Comparison of ENCODE assay signal across 8 mouse cellular contexts in genomic region chr19:53008020-53008705, GRCm38 (mm10). TPM values are rescaled to one million over a fixed set of nuclear protein-coding genes. Genes with fewer than 3 reads are reported as not detected.
DNase-seq lines count a peak whose midpoint lies in the region; ATAC-seq and TF ChIP-seq lines count a peak whose summit lies in the region.

No protein-coding gene starts in this region.

- peak; percentile 85 for TF ChIP-seq CTCF in heart, adult 2 months (IDR thresholded peaks at IDR 0.05)

- H3K27ac ChIP-seq in embryonic facial prominence, embryonic 11.5 days (replicated peaks; ENCODE audit: low read depth, low read length) = peak overlapping the region; percentile 49
- H3K27ac ChIP-seq in heart, adult 2 months = peak overlapping the region; percentile 79
- H3K27ac ChIP-seq in midbrain, embryonic 16.5 days (ENCODE audit: low read length) = no peak overlapping the region

- peak; percentile 12 for DNase-seq in A20 (ENCODE audit: low read depth, low spot score)
- peak; percentile 40 to 48 for DNase-seq in adrenal gland, adult 18-20 months (ENCODE audit: low spot score in 2 of 2)
- DNase-seq in embryonic facial prominence, embryonic 11.5 days (ENCODE audit: low spot score) = peak; percentile 78
- peak; percentile 75 to 76 for DNase-seq in heart, adult 2 months
- peak; percentile 47 for DNase-seq in kidney, adult 11 months
- DNase-seq in left cerebral cortex, postnatal 36 days (ENCODE audit: low spot score in 2 of 2) = peak; percentile 69 to 70

- peak; percentile 83; the same call in 1 of the 2 replicates for TF ChIP-seq EP300 in heart, adult 2 months (IDR thresholded peaks at IDR 0.05; ENCODE audit: insufficient read depth, low read depth, low read length)

- H3K27me3 ChIP-seq in embryonic facial prominence, embryonic 11.5 days (ENCODE audit: control insufficient read depth, insufficient read depth, low read length) = no peaks in the 10 kb centered on the region
- H3K27me3 ChIP-seq in heart, adult 2 months (ENCODE audit: control insufficient read depth, insufficient read depth, low read length) = no peaks in the 10 kb centered on the region
- H3K27me3 ChIP-seq in midbrain, embryonic 16.5 days (ENCODE audit: control insufficient read depth, insufficient read depth, low read depth, low read length) = no peaks in the 10 kb centered on the region

- TF ChIP-seq POLR2A in heart, adult 2 months (IDR thresholded peaks at IDR 0.05; ENCODE audit: insufficient read depth, low read depth, low read length) = no peak

- no peaks in the 10 kb centered on the region for H3K9me3 ChIP-seq in embryonic facial prominence, embryonic 11.5 days (replicated peaks; ENCODE audit: control insufficient read depth, low read length)
- H3K9me3 ChIP-seq in midbrain, embryonic 16.5 days (replicated peaks; ENCODE audit: control insufficient read depth, low read length, poor library complexity, severe bottlenecking) = no peaks in the 10 kb centered on the region

- ATAC-seq in embryonic facial prominence, embryonic 11.5 days (replicated peaks; ENCODE audit: insufficient number of reproducible peaks, low FRiP score, low TSS enrichment, low read depth) = 0 out of 2 replicates have a peak, but pooled peaks have one; percentile 36
- ATAC-seq in midbrain, embryonic 16.5 days = peak; percentile 44; the same call in 1 of the 2 replicates
- ATAC-seq in monocyte, adult 5-6 weeks (replicated peaks; ENCODE audit: insufficient number of reproducible peaks, low FRiP score, low TSS enrichment, poor library complexity, severe bottlenecking) = no peak

- peaks cover 5% of the 10 kb centered on the region; the same call in 1 of the 2 replicates for H3K36me3 ChIP-seq in embryonic facial prominence, embryonic 11.5 days (replicated peaks; ENCODE audit: control insufficient read depth, insufficient read depth, low read depth, low read length)
- H3K36me3 ChIP-seq in heart, adult 2 months (ENCODE audit: control insufficient read depth, insufficient read depth, low read length) = no peaks in the 10 kb centered on the region
- peaks cover 28% of the 10 kb centered on the region for H3K36me3 ChIP-seq in midbrain, embryonic 16.5 days (ENCODE audit: control insufficient read depth, insufficient read depth, low read length)

- no peak overlapping the region for H3K4me2 ChIP-seq in embryonic facial prominence, embryonic 11.5 days (ENCODE audit: low read depth, low read length)
- H3K4me2 ChIP-seq in midbrain, embryonic 16.5 days (ENCODE audit: low read length) = no peak overlapping the region

- WGBS in embryonic facial prominence, embryonic 11.5 days = 66% methylated on average over 6 of the region's 6 CpGs
- 28% methylated on average over 6 of the region's 6 CpGs for WGBS in heart, adult 2 months
- WGBS in midbrain, embryonic 16.5 days = 59% methylated on average over 6 of the region's 6 CpGs

- no peak overlapping the region for H3K9ac ChIP-seq in embryonic facial prominence, embryonic 11.5 days (replicated peaks; ENCODE audit: low read length)
- no peak overlapping the region for H3K9ac ChIP-seq in heart, adult 2 months (ENCODE audit: low read depth, low read length)
- no peak overlapping the region for H3K9ac ChIP-seq in midbrain, embryonic 16.5 days (ENCODE audit: low read depth, low read length)

- H3K4me3 ChIP-seq in embryonic facial prominence, embryonic 11.5 days (ENCODE audit: low read depth, low read length) = no peak overlapping the region
- no peak overlapping the region for H3K4me3 ChIP-seq in heart, adult 2 months
- H3K4me3 ChIP-seq in midbrain, embryonic 16.5 days (ENCODE audit: low read depth, low read length) = no peak overlapping the region

- intact Hi-C loops in heart, adult 2 months (cut with DNase I) = loop anchor here (5.0 kb wide), 4 partner anchors 134 to 359 kb away; partner anchors contain the start of genes Add3 and Mxi1
- intact Hi-C loops in left cerebral cortex, postnatal 36 days (cut with DNase I) = loop anchor here (5.0 kb wide), 2 partner anchors 134 to 364 kb away; partner anchors contain the start of genes Add3 and Gm10197

- H3K4me1 ChIP-seq in embryonic facial prominence, embryonic 11.5 days (ENCODE audit: control insufficient read depth, insufficient read depth, low read length) = peaks cover 3% of the 10 kb centered on the region
- H3K4me1 ChIP-seq in heart, adult 2 months (ENCODE audit: control insufficient read depth, insufficient read depth, low read length) = no peaks in the 10 kb centered on the region
- no peaks in the 10 kb centered on the region; the same call in 1 of the 2 replicates for H3K4me1 ChIP-seq in midbrain, embryonic 16.5 days (ENCODE audit: control insufficient read depth, insufficient read depth, low read length)

- H3K79me2 ChIP-seq in heart, adult 2 months (replicated peaks; ENCODE audit: control insufficient read depth, insufficient read depth, low read length) = no peaks in the 10 kb centered on the region

RNA-seq across cellular contexts. Expression of gene Xpnpep1, which starts 31.9 kb away (rescaled TPM):
- 10 to 100 TPM; 57.8 to 83.8 TPM for total RNA-seq in adrenal gland, adult 18-20 months (2021)
- polyA plus RNA-seq in embryonic facial prominence, embryonic 11.5 days (2014; fragmentation: Nextera tagmentation; extraction: Ambion mirVana) = 177 and 184 TPM in 2 replicates
- 10 to 100 TPM; 59.8 to 70.1 TPM for total RNA-seq in heart, adult 2 months (2021)
- polyA plus RNA-seq in heart, adult 2 months (2012; rRNA removed) = 49.8 and 71.9 TPM in 2 replicates
- total RNA-seq in left cerebral cortex, postnatal 36 days (2021) = 10 to 100 TPM; 61.8 to 70.3 TPM
- 114 and 132 TPM in 2 replicates for polyA plus RNA-seq in midbrain, embryonic 16.5 days (2015; fragmentation: Nextera tagmentation; extraction: Ambion mirVana)
- total RNA-seq in monocyte, adult 5-6 weeks (2017) = 48.5 to 69.7 TPM (median 51.8 TPM) in 3 replicates

Comparison
In these comparisons a context has a peak if more than half of its experiments do, and no peak if none do; other contexts are left out.
1. DNase-seq: peak in every context shown above with its lines; median percentile 78 in embryonic facial prominence, embryonic 11.5 days; 76 in heart, adult 2 months; 70 in left cerebral cortex, postnatal 36 days; 47 in kidney, adult 11 months; 44 in adrenal gland, adult 18-20 months; 12 in A20.